Mouse (Mus musculus) embryonic facial prominence, embryonic 12.5 days (tissue): ENCODE results near the gene Bpnt1. TPM values are rescaled to one million over a fixed set of nuclear protein-coding genes. Genes with fewer than 3 reads are reported as not detected.

Experiments
- ATAC-seq: fragments of 200-750 bp; cut with Nextera tagmentation; 2 replicates; pipeline ENCODE4 v1.8.0; 2017; ENCODE audit not compliant: insufficient number of reproducible peaks, insufficient read depth, low FRiP score, low TSS enrichment
- H3K27ac ChIP-seq: fragments of 300-500 bp; sonication (generic); 2 replicates; pipeline ENCODE4 v1.5.1; 2016; ENCODE audit warnings: mild to moderate bottlenecking
- H3K27me3 ChIP-seq: fragments of 300-500 bp; sonication (generic); 2 replicates; pipeline ENCODE4 v1.6.1; 2016; ENCODE audit warnings: mild to moderate bottlenecking, moderate library complexity
- H3K36me3 ChIP-seq: fragments of 300-500 bp; sonication (generic); 2 replicates; pipeline ENCODE4 v1.6.1; 2016; ENCODE audit warnings: mild to moderate bottlenecking
- H3K4me1 ChIP-seq: fragments of 300-500 bp; sonication (generic); 2 replicates; pipeline ENCODE4 v1.6.1; 2016
- H3K4me2 ChIP-seq: fragments of 300-500 bp; sonication (generic); replicated peaks from 2 replicates; pipeline ENCODE4 v1.6.1; 2016; ENCODE audit warnings: mild to moderate bottlenecking, moderate library complexity
- H3K4me3 ChIP-seq: fragments of 300-500 bp; sonication (generic); 2 replicates; pipeline ENCODE4 v1.5.1; 2016; ENCODE audit warnings: mild to moderate bottlenecking
- H3K9ac ChIP-seq: fragments of 300-500 bp; sonication (generic); 2 replicates; pipeline ENCODE4 v1.6.1; 2016; ENCODE audit warnings: mild to moderate bottlenecking, moderate library complexity
- H3K9me3 ChIP-seq: fragments of 300-500 bp; sonication (generic); 2 replicates; pipeline ENCODE4 v1.6.1; 2016; ENCODE audit warnings: mild to moderate bottlenecking, moderate library complexity
- WGBS: fragments of 180-500 bp; shearing (Covaris S2); methylation state at CpG from one replicate; pipeline ENCODE4 v1.1.7; 2016; 5-methylcytosine and 5-hydroxymethylcytosine counted together
- polyA plus RNA-seq: library from polyadenylated mRNA; unstranded; fragments of >200 nt; fragmentation: Nextera tagmentation; extraction: Ambion mirVana; gene quantifications from 2 replicates; pipeline ENCODE4 v1.2.1, GENCODE M21; 2016

Bpnt1 gene
- polyA plus RNA-seq, 1 experiment from 2014 or later, result 26.5 TPM

DNA sequence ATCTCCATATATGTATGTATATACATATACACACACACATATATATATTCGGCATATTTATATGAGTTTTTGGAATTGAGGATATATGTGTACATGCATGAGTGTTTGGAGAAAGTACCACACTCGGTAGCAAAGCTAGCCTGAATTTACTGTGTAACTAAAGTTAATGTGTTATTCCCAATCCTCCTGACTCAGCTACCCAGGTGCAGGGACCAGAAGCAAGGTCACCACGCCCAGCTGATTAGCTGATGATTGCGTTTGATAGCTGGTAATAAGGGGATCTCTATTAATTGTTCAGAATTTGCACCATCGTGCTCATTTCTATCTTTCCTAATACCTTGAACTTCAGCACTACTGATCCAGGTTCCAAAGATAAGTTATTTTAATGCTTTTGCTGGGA lies 1.7 kb downstream of the Bpnt1 start:
- 88% methylated on average over 5 of the region's 5 CpGs for WGBS
- ATAC-seq, result no peak
- Histone ChIP-seq H3K9ac (no peak overlapping the region), H3K4me3 (no peak overlapping the region), H3K27ac (no peak overlapping the region), H3K27me3 (no peaks in the 10 kb centered on the region), H3K36me3 (peaks cover 3% of the 10 kb centered on the region; the same call in 1 of the 2 replicates), H3K9me3 (no peaks in the 10 kb centered on the region), H3K4me1 (peaks cover 11% of the 10 kb centered on the region; the same call in 1 of the 2 replicates), H3K4me2 (no peak overlapping the region)

DNA sequence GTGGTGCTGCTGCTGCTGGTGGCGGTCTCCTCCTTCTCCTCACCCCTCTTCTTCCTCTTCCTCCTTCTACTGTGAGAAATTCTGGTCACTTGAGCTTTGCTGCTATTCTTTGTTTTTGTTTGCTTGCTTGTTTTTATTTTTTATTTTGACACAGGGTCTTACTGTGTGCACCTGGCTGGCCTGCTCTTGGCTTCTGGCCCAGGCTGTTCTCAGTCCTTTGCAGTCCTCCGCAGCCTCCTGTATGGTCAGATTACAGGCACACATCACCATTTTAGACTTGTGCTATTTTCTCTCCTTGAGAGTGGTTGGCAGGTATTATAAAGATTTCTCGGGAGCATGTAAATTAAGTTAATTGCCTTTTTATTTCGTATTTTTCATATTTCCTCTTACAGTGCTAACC lies 2.2 kb downstream of the Bpnt1 start:
- no peak for ATAC-seq
- Histone ChIP-seq H3K9ac (no peak overlapping the region), H3K4me3 (no peak overlapping the region), H3K27ac (no peak overlapping the region), H3K4me1 (peaks cover 11% of the 10 kb centered on the region; the same call in 1 of the 2 replicates), H3K36me3 (peaks cover 5% of the 10 kb centered on the region; the same call in 1 of the 2 replicates), H3K4me2 (no peak overlapping the region), H3K9me3 (no peaks in the 10 kb centered on the region), H3K27me3 (no peaks in the 10 kb centered on the region)
- 86% methylated on average over 4 of the region's 4 CpGs for WGBS

DNA sequence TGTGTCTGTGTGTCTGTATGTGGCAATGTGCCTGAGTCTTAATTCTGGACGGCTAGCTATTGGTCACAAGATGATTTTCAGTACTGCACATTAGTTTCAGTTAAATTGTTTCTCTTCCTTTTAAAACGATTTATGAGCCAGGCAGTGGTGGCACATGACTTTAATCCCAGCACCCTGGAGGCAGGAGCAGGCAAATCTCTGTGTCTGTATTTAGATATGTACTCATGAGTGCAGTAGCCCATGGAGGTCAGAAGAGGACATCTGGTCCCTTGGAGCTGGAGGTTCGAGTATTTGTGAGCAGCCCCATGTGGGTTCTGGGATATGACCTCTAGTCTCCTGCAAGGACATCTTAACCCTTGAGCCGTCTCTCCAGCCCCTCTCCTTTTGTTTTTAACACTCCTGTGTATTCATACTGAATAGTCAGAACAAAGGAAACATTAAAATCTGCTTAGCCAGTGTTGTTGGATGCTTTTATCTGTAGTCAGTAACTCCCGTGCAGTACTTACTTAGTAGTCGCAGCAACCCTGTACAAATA lies 3.3 kb downstream of the Bpnt1 start:
- Histone ChIP-seq H3K27me3 (no peaks in the 10 kb centered on the region), H3K27ac (no peak overlapping the region), H3K36me3 (peaks cover 12% of the 10 kb centered on the region), H3K4me3 (no peak overlapping the region), H3K9ac (no peak overlapping the region), H3K4me2 (no peak overlapping the region), H3K4me1 (peaks cover 11% of the 10 kb centered on the region; the same call in 1 of the 2 replicates), H3K9me3 (no peaks in the 10 kb centered on the region)
- WGBS, result 78% methylated on average over 6 of the region's 6 CpGs
- ATAC-seq, result no peak

DNA sequence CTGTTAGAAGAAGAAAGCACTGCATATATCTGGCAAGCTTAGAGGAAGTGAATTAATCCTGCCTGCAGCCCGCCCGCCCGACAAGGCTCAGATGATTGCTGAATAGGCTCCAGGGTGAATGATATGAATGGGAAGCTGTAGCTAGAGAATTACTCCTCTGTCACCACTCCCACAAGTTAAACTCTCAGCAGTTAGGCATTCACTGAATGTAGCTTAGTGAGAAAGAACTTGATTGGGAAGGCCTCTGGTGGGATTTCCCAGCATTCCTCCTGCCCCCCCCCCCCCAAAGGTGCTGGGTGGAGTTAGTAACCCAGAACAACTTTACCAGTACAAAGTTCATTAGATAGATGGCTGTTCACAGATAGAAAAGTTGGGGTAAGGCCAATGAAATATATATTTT lies 4.6 kb downstream of the Bpnt1 start:
- Histone ChIP-seq H3K9ac (no peak overlapping the region), H3K4me2 (no peak overlapping the region), H3K27me3 (no peaks in the 10 kb centered on the region), H3K27ac (no peak overlapping the region), H3K36me3 (peaks cover 24% of the 10 kb centered on the region), H3K4me1 (peaks cover 11% of the 10 kb centered on the region; the same call in 1 of the 2 replicates), H3K4me3 (no peak overlapping the region), H3K9me3 (no peaks in the 10 kb centered on the region)
- ATAC-seq, result no peak
- 64% methylated on average over 3 of the region's 3 CpGs for WGBS

DNA sequence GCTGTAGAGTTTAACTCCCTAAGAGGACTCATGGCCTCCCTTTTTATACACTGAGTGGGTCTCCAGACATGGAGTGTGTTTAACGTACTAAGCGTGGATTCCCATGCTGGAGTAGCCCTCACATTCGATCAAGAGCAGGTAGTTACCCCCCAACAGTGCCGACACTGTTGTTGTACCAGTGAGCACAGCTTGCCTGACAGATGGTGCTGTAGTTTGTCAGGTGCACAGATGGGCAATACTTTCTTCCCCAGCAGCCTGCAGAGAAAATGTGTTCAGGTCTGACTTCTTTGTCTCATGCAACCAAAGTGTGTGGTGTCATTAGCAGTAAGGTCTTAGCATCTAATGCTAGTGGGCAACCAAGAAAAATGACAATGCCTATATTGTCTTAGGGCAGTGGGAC lies 10.5 kb downstream of the Bpnt1 start:
- Histone ChIP-seq H3K4me3 (no peak overlapping the region), H3K36me3 (peaks cover 74% of the 10 kb centered on the region), H3K4me1 (no peaks in the 10 kb centered on the region), H3K9ac (no peak overlapping the region), H3K27me3 (no peaks in the 10 kb centered on the region), H3K27ac (no peak overlapping the region), H3K4me2 (no peak overlapping the region), H3K9me3 (no peaks in the 10 kb centered on the region)
- 94% methylated on average over 4 of the region's 4 CpGs for WGBS
- ATAC-seq, result no peak

DNA sequence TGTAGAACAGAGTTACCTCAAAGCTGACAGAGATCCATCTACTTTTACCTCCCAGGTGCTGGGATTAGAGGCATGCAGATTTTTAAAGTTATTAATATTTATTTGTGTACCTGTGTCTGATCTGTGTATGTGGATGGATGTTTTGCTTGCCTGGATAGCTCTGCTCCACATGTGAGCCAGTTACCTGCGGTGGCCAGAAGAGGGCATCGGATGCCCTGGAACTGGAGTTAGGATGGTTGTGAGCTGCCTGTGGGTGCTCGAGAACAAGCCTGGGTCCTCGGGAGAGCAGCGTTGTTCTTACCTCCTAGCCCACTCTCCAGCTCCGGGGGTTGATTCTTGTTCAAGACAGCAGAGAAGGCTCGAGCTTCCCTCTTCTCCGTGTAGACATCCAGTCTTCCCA lies 11.5 kb downstream of the Bpnt1 start:
- ATAC-seq, result no peak
- Histone ChIP-seq H3K27ac (no peak overlapping the region), H3K9me3 (no peaks in the 10 kb centered on the region), H3K4me1 (no peaks in the 10 kb centered on the region), H3K4me3 (no peak overlapping the region), H3K9ac (no peak overlapping the region), H3K36me3 (peaks cover 83% of the 10 kb centered on the region), H3K4me2 (no peak overlapping the region), H3K27me3 (no peaks in the 10 kb centered on the region)
- WGBS, result 83% methylated on average over 8 of the region's 8 CpGs

DNA sequence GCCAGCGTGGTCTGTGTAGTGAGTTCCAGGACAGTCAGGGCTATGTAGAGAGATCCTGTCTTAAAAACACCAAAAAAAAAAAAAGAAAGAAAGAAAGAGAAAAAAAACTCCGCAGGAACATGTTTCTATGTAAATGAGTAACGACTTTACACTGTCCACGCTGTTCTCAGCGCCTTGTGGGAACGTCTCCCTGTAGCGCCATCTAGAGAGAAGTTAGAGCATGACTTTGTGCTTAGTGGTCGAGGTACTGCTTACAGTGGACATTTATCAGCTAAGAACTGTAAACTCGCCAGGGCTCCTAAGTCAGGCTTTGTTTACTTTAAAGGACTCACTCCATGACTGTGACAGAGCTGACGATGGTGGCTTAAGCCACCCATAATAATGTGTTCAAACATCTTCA lies 14.2 kb downstream of the Bpnt1 start:
- peaks cover 85% of the 10 kb centered on the region for H3K36me3 ChIP-seq
- 80% methylated on average over 10 of the region's 10 CpGs for whole genome bisulfite sequencing
- no peak overlapping the region for H3K27ac ChIP-seq

DNA sequence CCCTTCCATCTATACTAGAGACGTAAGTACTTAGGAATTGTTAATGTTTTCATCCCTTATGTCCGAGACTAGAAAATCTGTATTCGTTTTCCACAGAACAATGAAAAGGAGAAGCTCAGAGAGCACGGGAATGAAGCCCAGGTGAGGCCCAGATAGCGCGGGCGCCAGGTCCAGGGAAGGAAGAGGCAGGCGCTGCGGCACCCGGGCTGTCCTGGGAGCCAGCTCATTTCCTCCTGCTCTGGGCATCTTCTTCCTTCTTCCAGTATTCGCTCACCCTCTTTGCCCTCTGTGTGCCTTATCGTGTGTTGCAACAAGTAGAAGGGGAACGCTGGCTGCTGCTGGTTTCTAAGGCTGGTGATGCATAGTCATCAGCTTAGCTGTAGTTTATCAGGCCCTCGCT lies 17.8 kb downstream of the Bpnt1 start:
- Histone ChIP-seq H3K27me3 (no peaks in the 10 kb centered on the region), H3K27ac (no peak overlapping the region), H3K36me3 (peaks cover 76% of the 10 kb centered on the region), H3K9ac (no peak overlapping the region), H3K4me1 (no peaks in the 10 kb centered on the region), H3K4me3 (no peak overlapping the region), H3K4me2 (no peak overlapping the region), H3K9me3 (no peaks in the 10 kb centered on the region)
- 92% methylated on average over 14 of the region's 14 CpGs for WGBS
- ATAC-seq, result no peak

More for the DNA sequence above, 14.2 kb downstream of the Bpnt1 start:
- Histone ChIP-seq H3K27me3 (no peaks in the 10 kb centered on the region), H3K4me2 (no peak overlapping the region), H3K9ac (no peak overlapping the region), H3K4me1 (no peaks in the 10 kb centered on the region), H3K9me3 (no peaks in the 10 kb centered on the region), H3K4me3 (no peak overlapping the region)
- no peak for ATAC-seq

DNA sequence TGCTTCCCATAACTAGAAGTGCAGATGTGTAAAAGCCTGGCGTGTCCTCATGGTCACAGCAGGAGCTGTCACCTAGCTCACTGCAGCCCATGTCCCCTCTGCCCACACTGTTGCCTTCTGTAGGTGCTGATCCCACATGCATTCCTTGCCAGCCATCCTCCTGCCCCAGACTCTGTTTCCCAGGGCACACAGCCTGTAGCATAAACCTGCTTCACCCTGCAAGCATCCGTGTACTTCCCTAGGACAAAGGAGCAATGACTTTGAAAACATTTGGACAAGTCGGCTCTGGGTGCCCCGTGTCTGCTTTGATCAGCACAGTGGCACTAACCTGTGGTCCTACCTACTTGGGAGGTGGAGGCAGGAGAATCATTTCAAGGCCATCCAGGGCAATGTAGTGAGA lies 18.7 kb downstream of the Bpnt1 start:
- WGBS, result 89% methylated on average over 4 of the region's 4 CpGs
- Histone ChIP-seq H3K4me2 (no peak overlapping the region), H3K27ac (no peak overlapping the region), H3K4me1 (no peaks in the 10 kb centered on the region), H3K9ac (no peak overlapping the region), H3K36me3 (peaks cover 75% of the 10 kb centered on the region), H3K9me3 (no peaks in the 10 kb centered on the region), H3K4me3 (no peak overlapping the region), H3K27me3 (no peaks in the 10 kb centered on the region)
- no peak for ATAC-seq

DNA sequence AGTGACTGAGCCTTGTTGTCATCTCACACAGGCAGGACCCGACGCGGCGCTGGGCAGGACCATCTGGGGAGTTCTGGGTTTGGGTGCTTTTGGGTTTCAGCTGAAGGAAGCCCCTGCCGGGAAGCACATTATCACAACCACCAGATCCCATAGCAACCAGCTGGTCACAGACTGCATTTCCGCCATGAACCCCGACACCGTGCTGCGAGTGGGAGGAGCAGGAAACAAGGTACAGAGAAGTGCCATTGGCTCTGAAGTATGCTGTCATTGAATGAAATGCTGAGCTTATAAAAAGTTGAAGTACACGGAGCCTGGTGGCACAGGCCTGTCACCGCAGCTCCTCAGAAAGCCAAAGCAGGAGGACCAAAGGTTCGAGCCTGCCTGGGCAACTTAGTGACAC lies 20.2 kb downstream of the Bpnt1 start:
- no peaks in the 10 kb centered on the region for H3K9me3 ChIP-seq
- H3K4me3 ChIP-seq, result no peak overlapping the region
- H3K36me3 ChIP-seq, result peaks cover 70% of the 10 kb centered on the region
- no peaks in the 10 kb centered on the region for H3K27me3 ChIP-seq
- H3K9ac ChIP-seq, result no peak overlapping the region
- no peak overlapping the region for H3K4me2 ChIP-seq
- ATAC-seq, result no peak
- 92% methylated on average over 12 of the region's 12 CpGs for WGBS
- H3K27ac ChIP-seq, result no peak overlapping the region
- no peaks in the 10 kb centered on the region for H3K4me1 ChIP-seq

DNA sequence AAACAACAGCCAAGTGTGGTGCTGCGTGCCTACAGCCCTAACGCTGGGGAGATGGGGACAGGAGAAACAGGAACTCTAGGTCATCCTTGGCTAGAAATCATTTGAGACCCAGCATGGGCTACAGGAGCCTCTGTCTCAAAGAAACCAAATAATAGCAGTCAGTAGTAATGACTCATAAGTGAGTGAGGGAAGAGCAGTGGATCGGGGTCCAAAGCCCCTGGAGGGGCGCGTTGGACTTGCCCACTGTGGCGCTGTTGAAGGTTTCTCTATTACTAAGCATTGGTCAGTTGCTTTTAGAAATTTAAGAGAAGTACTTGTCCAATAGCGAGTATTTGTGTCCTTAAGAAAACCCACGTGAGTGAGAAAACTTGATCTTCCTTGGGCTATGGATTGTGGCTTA lies 21.4 kb downstream of the Bpnt1 start:
- WGBS, result 94% methylated on average over 8 of the region's 8 CpGs
- Histone ChIP-seq H3K36me3 (peaks cover 65% of the 10 kb centered on the region), H3K9me3 (no peaks in the 10 kb centered on the region), H3K4me1 (no peaks in the 10 kb centered on the region), H3K4me2 (no peak overlapping the region), H3K9ac (no peak overlapping the region), H3K27ac (no peak overlapping the region), H3K4me3 (no peak overlapping the region), H3K27me3 (no peaks in the 10 kb centered on the region)
- ATAC-seq, result no peak

DNA sequence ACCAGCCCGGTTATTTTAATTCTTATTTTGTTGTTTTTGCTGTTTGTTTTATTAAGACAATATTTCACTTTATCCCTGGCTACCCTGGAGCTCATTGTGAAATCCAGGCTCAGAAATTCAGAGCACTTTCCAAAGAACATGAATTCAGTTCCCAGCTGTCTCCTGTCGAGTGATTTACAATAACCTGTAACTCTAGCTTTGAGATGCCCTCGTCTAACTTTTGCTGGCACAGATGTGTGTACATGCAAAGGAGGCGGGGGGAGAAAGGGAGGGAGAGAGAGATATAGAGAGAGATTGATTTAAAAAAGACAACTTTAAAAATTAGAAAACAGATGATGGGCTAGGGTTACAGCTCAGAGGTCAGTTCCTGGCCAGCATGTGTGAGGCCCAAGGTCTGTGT lies 22.8 kb downstream of the Bpnt1 start:
- Histone ChIP-seq H3K9ac (no peak overlapping the region), H3K27me3 (no peaks in the 10 kb centered on the region), H3K4me2 (no peak overlapping the region), H3K36me3 (peaks cover 60% of the 10 kb centered on the region), H3K4me1 (no peaks in the 10 kb centered on the region), H3K27ac (no peak overlapping the region), H3K9me3 (no peaks in the 10 kb centered on the region), H3K4me3 (no peak overlapping the region)
- ATAC-seq, result no peak
- WGBS, result 85% methylated on average over 4 of the region's 4 CpGs

DNA sequence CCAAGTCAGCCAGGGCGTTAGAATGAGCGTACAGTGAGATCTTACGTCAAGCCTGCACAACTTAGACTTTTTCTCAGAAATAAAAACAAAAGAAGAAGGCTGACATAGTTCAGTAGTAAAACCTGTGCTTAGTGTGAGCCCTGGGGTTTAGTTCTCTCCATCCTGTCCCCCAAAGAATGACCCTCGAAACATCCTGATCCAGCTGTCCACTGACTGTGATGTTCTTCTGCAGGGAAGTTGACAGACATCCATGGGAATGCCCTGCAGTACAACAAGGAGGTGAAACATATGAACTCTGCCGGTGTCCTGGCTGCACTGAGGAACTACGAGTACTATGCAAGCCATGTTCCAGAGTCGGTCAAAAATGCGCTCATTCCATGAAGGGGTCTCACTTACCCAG lies 24.3 kb downstream of the Bpnt1 start:
- H3K4me1 ChIP-seq, result no peaks in the 10 kb centered on the region
- peaks cover 46% of the 10 kb centered on the region for H3K36me3 ChIP-seq
- no peak overlapping the region for H3K9ac ChIP-seq
- no peak for ATAC-seq
- H3K4me3 ChIP-seq, result no peak overlapping the region
- H3K4me2 ChIP-seq, result no peak overlapping the region
- no peaks in the 10 kb centered on the region for H3K9me3 ChIP-seq
- H3K27me3 ChIP-seq, result no peaks in the 10 kb centered on the region
- no peak overlapping the region for H3K27ac ChIP-seq
- WGBS, result 95% methylated on average over 8 of the region's 8 CpGs
